Mouse (Mus musculus): Measurements from ENCODE around the gene Hs6st1.

DNA sequence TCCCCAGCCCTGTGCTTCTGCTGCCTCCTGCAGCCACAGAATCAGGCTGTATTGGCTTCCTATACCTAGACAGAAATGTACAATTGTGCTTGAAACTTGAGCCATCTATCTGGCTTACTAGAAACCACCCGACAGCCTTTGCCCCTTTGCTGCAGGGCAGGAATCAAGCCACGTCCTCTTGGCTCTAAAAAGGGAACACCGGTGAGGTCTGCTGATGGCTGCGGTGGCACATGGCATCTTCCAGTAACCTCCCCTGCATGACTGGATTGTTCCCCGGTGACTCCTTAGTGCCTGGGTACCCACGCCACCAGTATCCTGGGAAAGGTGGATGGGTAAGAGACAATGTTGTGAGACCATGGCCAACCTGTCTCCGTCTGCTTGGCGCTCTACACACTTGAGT, 5.4 kb downstream of the Hs6st1 start:
- no peak for TF ChIP-seq ZC3H11A (IDR thresholded peaks at IDR 0.05; ENCODE audit: borderline replicate concordance, low read depth, low read length)
- TF ChIP-seq ZNF384 (IDR thresholded peaks at IDR 0.05; ENCODE audit: low read depth, low read length), result no peak
- TF ChIP-seq CHD2 (IDR thresholded peaks at IDR 0.05; ENCODE audit: low read depth, low read length), result no peak
- TF ChIP-seq HCFC1 (IDR thresholded peaks at IDR 0.05; ENCODE audit: borderline replicate concordance, insufficient read depth, low read length), result no peak
- TF ChIP-seq MAFK (IDR thresholded peaks at IDR 0.05; ENCODE audit: insufficient read depth, low read depth, low read length), result no peak

Data from ES-E14 (cell line).